Mouse (Mus musculus) CH12.LX (cell line): ENCODE data around the gene Tle2.

Experiments used
- BHLHE40 ChIP-seq: IDR thresholded peaks from 2 replicates; pipeline ENCODE4 v1.6.1; 2011; ENCODE audit warnings: mild to moderate bottlenecking, low read depth, low read length, improper control_type of control experiment
- CHD2 ChIP-seq: IDR thresholded peaks from 2 replicates; pipeline ENCODE4 v1.6.1; 2011; ENCODE audit warnings: low read length, improper control_type of control experiment
- CTCF ChIP-seq, 2 experiments: IDR thresholded peaks in 1 of 2; conservative IDR thresholded peaks in 1 of 2; 2 replicates each; pipeline ENCODE4 v1.5.1; 2011 to 2012; ENCODE audit warnings: low read depth in 2 of 2, low read length in 2 of 2, improper control_type of control experiment in 1 of 2, inconsistent platforms in 1 of 2, mild to moderate bottlenecking in 1 of 2, moderate library complexity in 1 of 2
- E2F4 ChIP-seq: IDR thresholded peaks from 2 replicates; pipeline ENCODE4 v1.6.1; 2011; ENCODE audit warnings: low read depth, low read length, improper control_type of control experiment; ENCODE audit not compliant: insufficient replicate concordance
- ETS1 ChIP-seq: conservative IDR thresholded peaks from 2 replicates; pipeline ENCODE4 v1.6.1; 2012; ENCODE audit warnings: low read depth, mild to moderate bottlenecking, inconsistent platforms, low read length, improper control_type of control experiment, moderate library complexity
- JUND ChIP-seq: conservative IDR thresholded peaks from 2 replicates; pipeline ENCODE4 v1.6.1; 2011; ENCODE audit warnings: low read depth, low read length, improper control_type of control experiment
- MXI1 ChIP-seq: IDR thresholded peaks from 2 replicates; pipeline ENCODE4 v1.6.1; 2011; ENCODE audit warnings: mild to moderate bottlenecking, low read depth, low read length, improper control_type of control experiment
- SMC3 ChIP-seq: IDR thresholded peaks from 2 replicates; pipeline ENCODE4 v1.6.1; 2011; ENCODE audit warnings: low read depth, low read length, improper control_type of control experiment
- UBTF ChIP-seq: IDR thresholded peaks from 2 replicates; pipeline ENCODE4 v1.6.1; 2012; ENCODE audit warnings: low read depth, mild to moderate bottlenecking, inconsistent platforms, low read length, improper control_type of control experiment, moderate library complexity
- USF2 ChIP-seq: conservative IDR thresholded peaks from 2 replicates; pipeline ENCODE4 v1.6.1; 2011; ENCODE audit warnings: low read depth, low read length, improper control_type of control experiment
- ZMIZ1 ChIP-seq: IDR thresholded peaks from 2 replicates; pipeline ENCODE4 v1.6.1; 2012; ENCODE audit warnings: low read depth, mild to moderate bottlenecking, inconsistent platforms, low read length, improper control_type of control experiment
- ZNF384 ChIP-seq: IDR thresholded peaks from 2 replicates; pipeline ENCODE4 v1.6.1; 2012; ENCODE audit warnings: low read depth, low read length, improper control_type of control experiment, inconsistent platforms

- TF ChIP-seq CTCF (conservative IDR thresholded peaks at IDR 0.05 in 1 of 2, IDR thresholded peaks at IDR 0.05 in 1 of 2; ENCODE audit: low read depth in 2 of 2, low read length in 2 of 2) (no peak), CHD2 (no peak), ETS1 (no peak), USF2 (no peak), ZMIZ1 (no peak), JUND (no peak), BHLHE40 (no peak), ZNF384 (no peak), SMC3 (no peak), UBTF (no peak), MXI1 (no peak), E2F4 (no peak)
Observed at GRCm38 (mm10) chr10:81559163-81559626, 15.2 kb upstream of the Tle2 start, which contains the start of gene Aes.
